Mouse (Mus musculus) frontal cortex, postnatal 36 days (tissue): ENCODE results near the gene Ahdc1.

ENCODE experiments used
- DNase-seq, 2 experiments: peaks; one replicate each; pipeline ENCODE4 v3.0.0; 2022; ENCODE audit warnings: low spot score in 2 of 2

Ahdc1 gene

DNA sequence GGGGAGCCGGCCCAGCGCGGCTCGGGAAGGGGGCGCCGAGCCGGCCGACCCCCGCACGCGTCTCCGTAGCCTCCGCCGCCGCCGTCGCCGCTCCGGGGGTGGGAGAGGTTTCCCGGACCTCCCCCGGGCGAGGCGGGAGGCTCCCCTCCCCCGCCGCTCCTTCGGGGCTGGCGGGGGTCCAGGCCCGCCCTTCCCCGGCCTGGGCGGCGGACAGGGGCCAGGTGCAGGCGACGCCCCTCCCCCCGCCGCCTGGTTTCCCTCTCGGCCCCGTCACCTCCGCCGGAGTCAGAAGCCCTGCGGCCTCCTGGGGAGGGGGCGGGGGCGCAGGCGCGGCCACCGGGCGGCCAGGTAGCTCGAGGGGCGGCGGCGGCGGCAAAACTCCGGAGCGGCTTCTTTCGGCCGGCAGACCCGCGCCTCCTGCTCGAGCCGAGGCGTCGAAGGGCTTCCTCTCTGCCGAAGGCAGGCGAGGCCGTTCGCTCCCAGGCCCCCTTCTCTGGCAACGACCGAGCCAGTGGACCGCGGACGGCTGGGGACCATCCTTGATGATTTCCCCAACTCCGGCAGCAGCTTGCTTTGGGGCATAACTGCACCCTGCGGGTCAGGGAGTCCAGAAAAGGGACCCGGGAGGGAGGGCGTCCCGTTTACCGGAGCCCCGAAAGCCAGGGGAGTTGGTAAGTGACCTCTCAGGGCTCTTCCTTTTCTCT is 28.2 kb downstream of the Ahdc1 start:
- DNase-seq, result no peak

- DNase-seq, result no peak
These were observed 28.8 kb downstream of the Ahdc1 start for GRCm38 (mm10) chr4:133039832-133040231.

DNA sequence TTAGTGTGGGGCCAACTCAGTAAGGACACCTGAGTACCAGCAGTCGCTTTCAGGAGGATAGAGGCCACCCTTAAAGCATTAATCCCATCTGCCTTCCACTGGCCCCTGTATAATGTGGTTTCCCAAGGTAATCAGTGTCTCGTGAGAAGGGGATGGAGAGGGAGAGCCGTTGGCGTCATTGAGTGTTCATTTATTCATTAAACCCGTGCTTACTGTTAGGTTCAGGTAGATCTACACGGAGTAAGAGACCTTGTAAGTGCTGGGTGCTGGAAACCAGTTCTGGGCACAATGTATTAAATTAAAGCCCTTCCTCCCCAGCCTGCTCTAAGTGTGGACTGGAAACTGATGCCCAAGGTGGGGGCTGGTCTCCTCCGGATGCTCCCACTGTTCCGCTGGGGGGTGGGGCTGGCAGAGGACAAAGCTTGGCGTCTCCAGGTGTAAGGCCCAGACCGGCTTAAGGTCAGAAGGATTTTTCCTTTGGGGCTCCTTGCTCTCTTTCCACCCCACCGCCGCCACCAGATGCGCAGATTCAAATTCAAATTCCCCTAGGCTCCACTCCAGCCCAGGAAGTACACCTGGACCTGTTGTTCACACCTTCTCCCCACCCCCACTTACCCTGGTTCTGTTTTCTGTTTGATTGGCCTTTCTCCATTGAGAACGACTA is 29.3 kb downstream of the Ahdc1 start:
- DNase-seq, result no peak

- no peak for DNase-seq
These were observed 31.2 kb downstream of the Ahdc1 start for GRCm38 (mm10) chr4:133042244-133042643.

- DNase-seq, result peak in 1 of 2 experiments; percentile 65
These were observed 31.9 kb downstream of the Ahdc1 start for GRCm38 (mm10) chr4:133042651-133043635.

DNA sequence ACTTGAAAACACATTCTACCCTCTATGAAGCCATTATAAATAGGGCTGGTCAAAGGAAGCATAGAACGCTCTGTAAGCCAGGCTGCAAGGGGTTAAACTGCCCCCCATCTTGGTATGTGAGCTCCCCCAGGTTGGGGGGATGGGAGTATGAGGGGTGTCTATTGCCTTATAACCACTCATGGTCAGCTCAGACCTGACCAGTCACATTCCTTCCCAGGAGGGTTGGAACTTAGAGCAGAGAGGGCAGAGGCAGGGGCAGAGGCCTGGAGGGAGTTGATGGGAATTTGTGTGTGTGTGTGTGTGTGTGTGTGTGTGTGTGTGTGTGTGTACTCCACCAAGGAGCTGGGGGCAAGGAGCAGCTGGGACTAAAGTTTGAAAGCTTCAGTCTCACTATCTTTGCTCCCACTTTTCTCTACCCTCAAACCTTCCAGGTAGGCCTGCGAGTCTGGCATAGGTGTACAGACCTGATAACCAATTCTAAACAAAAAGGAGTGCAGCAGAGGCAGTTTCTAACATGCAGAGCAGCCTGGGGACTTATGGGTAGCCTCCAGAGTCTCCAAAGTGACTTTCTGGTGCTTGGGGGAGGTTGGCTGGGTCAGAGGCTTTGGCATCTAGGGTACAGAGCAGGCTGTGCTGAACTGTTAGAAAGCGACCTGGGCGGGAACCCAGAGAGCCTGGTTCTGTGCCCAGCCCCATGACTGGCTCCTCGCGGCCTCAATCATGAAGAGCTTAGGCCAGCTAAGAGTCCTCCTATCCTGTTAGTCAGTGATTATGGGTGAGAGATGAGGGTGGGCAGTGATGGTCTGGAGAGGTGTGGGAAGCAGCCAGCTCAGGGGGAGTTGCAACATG is 33.0 kb downstream of the Ahdc1 start:
- DNase-seq, result no peak

- no peak for DNase-seq
These were observed 33.6 kb downstream of the Ahdc1 start for GRCm38 (mm10) chr4:133044647-133045094.

DNA sequence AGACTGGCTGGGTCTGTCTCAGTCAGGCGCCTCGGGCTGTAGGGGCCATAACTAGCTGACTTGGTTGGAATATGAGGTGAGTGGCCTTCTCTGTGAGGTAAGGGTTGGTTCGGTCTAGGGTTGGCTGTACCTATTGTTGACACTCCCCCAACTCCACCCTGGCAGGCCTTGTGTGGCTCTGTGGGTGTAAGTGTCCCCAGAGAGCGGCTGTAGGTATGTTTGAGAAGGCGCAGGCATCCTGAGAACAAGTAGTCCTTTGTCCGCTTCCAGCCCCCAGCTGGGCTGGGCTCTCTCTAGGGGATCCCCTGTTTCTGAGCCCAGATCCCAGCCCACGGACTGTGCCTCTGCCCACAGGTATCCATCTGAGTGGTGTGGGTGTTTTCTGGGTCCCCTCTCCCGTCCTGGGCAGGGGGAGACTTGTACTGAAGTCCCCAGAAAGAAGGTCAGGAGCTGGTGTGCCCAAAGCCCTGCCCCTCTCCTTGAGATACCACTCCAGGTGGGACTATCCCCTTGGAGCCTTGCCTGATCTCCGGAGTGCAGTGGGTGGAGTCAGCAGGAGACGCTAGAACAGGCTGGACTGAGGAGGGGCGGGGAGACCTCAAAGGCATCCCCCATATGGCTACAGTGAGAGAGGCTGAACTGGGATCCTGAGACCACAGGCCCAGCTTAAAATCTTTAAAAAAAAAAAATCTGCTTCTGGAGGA is 34.9 kb downstream of the Ahdc1 start:
- no peak for DNase-seq

- peak; percentile 57 to 66 for DNase-seq
These were observed 35.8 kb downstream of the Ahdc1 start for GRCm38 (mm10) chr4:133046691-133047352.

GRCm38 (mm10) chr4:133047353-133048105 is 36.5 kb downstream of the Ahdc1 start:
- no peak for DNase-seq

GRCm38 (mm10) chr4:133049071-133049920 is 38.2 kb downstream of the Ahdc1 start:
- peak in 1 of 2 experiments; percentile 53 for DNase-seq

DNA sequence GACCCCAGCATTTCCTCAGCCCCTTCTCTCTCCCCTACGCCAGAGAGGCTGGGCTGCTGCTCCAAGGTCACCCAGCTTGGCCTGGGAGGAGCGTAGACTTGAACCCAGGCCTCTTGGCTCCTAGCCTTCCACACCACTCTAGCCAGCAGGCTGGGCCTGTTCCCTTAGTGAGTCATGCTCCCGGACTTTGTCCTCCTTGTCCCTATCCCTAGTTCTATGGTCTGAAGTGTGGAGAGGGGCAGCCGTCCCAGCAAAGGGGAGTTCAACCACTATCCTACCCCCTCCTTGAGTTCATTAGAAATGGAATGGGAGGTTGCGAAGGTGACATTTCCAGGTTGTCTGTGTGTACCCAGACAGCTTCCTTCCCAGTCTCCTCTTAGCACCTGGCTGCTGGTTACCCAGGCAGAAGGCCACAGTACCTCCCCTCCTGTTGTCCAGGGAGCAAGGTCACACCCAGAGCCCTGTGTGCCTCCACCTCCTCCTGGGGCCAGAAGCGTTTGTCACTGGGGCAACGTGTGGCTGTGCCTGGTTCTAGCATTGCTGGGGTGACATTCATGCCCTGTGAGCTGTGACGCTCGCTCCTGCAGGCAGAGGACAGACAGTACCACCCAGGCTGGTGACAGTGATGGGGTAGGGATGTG is 39.3 kb downstream of the Ahdc1 start:
- no peak for DNase-seq

DNA sequence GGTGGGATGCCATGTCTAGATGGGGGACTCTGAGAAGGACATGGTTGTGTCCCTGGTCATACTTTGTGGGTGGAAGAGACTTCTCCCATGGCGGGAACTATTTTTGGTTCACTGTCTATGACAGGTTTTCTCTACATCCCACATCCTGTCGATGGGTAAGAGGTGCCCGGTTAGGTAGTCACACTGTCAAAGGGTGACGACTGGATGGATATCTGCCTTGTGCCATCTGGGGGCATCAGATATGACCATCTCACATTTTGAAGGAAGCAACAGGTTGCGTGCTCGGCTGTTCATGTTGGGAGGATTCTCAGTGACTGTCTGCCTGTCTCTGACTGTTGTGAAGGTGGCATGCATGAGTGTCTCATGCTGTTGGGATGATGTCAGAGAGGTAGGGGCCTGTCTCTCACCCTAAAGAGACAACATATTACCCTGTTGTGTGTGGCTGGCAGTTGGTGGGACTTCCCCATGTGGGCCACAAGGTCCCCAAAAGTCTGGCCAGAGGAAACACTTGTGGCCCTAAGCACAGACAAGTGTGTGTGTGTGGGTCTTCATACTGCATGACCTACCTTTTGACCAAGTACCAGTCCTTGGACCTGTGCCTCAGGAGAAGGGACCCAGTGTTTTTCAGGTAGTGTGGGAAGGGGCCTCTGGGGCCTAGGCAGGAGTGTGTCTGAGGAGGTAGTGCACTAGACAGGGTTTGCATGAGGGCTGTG is 39.9 kb downstream of the Ahdc1 start:
- no peak for DNase-seq

GRCm38 (mm10) chr4:133051550-133051865 is 40.4 kb downstream of the Ahdc1 start:
- no peak for DNase-seq

GRCm38 (mm10) chr4:133052029-133052745 is 41.1 kb downstream of the Ahdc1 start:
- no peak for DNase-seq

DNA sequence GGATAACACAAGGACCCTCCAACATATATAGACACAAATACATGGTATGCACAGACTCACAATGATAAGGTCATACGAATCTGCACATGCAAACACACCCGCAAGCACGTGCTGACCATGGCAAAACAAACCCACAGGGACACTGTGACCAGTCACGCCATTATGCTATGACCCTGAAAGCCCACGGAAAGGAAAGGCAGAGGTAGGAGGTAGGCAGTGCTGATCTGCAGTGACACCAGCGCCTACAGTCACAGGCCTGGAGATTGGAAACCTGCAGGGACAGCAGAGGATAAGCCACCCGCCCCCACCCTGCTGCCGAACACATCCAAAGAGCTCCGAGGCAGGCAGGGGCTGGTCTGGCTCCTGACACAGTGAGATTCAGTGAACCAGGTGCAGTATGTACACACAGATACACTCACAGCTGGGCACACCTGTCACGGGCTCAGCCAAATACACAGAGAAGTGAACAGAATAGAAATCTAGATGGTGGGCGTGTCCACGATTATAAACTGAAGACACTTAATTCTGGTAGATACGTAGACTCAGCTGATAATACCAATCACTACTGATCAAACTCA is 42.0 kb downstream of the Ahdc1 start:
- DNase-seq, result no peak
